Mouse (Mus musculus) inflammation-experienced regulatory T-cells, adult 6 months (primary cell): ENCODE results near the gene Stk38. TPM values are rescaled to one million over a fixed set of nuclear protein-coding genes. Genes with fewer than 3 reads are reported as not detected.
A peak's percentile ranks its signal among the peaks of the same experiment; 100 is the strongest.
"Not testable (repeated sequence)": the region's sequence is repeated elsewhere in the genome, so short reads cannot be mapped to it uniquely, and the experiment has no call there.

Experiments
- ATAC-seq: one replicate; pipeline ENCODE4 v1.8.0; 2017
- polyA plus RNA-seq, 3 experiments: library from polyadenylated mRNA; unstranded; fragments of 100-300 nt; shearing (Covaris generic); gene quantifications; one replicate each; pipeline ENCODE4 v1.2.1; 2017

The Stk38 gene
- polyA plus RNA-seq, 3 experiments from 2014 or later = 155 to 250 (median 235) TPM

DNA sequence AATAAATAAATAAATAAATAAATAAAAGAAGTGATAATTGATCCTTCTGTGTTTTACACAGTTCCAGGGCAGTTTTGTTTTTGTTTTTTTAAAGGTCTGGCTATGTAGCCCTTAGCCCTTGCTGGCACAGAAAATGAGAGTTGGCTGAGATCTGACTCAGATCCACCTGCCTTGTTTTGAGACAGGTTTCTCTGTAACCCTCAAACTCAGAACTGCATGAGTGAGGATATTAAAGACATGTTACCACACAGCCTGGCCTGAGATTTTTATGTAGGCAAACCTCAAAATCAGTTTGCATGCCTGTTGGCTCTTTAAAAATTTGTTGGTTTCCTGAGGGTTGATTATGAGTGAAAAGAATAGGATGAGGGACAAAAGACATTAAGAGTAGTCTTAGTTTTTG is 27.7 kb upstream of the Stk38 start:
- no peak for ATAC-seq

DNA sequence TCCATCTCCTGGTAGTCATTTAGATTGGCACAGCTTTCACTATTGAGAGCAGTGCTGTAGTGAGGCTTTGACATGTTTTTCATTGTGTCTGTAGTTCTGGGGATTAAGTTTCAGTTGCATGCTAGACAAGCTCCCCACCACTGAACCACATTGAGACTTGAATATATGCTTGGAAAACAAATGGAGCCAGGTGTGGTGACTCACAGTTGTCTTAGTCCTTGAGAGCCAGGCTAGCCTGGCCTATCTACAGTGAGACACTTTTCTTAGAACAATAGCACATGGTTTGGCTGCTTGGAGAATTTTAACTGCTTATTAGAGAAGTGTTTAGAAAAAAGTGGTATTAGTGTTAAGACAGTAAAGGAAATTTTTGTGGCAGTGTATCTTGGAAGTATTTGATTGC is 26.5 kb upstream of the Stk38 start:
- peak; percentile 7 for ATAC-seq

DNA sequence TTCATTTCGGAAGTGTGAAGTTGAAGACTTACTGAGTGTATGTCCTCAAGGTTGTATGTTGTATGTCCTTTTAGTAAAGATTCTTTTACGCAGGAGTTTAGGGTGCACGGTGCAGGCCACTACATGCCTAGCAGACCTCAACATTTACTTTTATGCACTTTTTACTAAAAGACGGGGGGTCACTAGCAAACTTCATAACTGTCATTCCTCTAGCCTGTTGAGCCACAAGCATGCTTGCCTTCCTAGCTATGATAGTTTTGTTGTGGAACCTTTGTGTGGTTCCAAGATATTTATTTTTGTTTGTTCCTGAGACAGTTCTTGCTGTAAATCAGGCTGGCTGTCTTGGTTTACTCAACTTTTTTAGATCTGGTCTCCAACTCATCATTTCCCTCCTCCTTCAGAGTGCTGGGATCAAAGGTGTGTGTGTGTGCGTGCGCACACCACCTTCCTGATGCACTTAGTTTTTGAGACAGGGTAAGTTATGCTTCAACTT is 25.8 kb upstream of the Stk38 start:
- no peak for ATAC-seq

DNA sequence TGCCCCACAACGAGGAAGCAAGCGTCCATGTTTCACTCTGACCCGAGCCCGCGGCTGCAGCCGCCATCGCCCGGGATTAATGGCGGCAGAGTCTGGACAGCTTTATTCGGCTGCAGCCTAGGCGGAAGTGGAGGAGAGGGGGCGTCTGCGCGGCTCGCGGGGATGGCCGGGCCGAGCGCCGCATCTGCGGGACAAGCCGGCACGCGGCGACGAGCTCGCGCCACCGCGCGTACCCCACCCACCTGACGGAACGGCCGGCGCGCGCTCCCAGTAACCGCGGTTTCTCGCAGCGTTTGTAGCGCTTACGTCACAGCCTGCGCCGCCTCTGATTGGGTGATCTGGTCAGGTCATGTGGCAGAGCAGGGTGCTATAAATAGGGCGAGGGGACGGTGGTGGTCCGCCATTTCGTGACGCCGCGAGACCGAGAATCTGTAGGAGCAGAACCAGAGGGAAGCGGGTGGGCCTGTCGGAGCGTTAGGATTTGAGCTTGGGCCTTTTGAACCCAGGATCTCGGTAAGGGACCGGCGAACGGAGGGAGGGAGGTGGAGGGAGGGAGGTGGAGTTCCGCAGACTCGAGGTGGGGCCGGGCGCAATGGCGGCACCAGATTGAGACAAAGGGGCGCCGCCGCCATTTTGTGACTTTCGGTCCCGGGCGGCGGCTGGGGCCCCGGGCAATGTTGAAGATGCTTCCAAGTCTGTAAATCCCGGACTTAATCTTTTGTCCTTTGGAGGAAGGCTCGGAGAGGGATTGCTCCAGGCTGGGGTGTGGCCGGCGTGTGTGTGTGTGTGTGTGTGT is 24.7 kb upstream of the Stk38 start, which contains the start of gene Srsf3:
Gene Srsf3 (plus strand): TSS at position 355 of the 796 bp plus-strand sequence.
- peak; percentile 92 for ATAC-seq

DNA sequence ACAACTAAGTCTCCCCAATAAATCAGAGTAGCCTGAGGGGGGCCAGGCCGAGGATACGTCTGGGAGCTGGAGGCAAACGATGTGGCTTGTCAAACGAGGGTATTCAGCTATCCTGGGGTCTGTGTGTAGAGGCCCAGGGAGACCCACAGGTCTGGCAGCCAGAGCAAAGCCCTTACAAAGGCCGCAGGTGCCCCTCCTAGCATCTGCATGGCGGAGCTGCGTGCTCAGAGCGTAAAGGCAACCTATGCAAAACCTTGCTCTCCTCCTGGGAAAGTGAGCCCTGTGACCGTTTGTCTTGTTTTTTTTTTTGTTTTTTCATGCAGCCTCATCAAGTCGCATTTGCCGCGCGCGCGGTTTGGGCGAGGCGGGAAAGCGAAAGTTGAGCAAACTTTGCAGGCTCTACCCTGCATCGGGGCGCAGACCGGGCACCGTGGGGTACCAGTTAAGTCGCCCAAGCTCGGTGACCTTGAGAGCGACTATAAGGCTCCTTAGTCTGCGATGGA is 24.0 kb upstream of the Stk38 start:
- peak; percentile 21 for ATAC-seq

DNA sequence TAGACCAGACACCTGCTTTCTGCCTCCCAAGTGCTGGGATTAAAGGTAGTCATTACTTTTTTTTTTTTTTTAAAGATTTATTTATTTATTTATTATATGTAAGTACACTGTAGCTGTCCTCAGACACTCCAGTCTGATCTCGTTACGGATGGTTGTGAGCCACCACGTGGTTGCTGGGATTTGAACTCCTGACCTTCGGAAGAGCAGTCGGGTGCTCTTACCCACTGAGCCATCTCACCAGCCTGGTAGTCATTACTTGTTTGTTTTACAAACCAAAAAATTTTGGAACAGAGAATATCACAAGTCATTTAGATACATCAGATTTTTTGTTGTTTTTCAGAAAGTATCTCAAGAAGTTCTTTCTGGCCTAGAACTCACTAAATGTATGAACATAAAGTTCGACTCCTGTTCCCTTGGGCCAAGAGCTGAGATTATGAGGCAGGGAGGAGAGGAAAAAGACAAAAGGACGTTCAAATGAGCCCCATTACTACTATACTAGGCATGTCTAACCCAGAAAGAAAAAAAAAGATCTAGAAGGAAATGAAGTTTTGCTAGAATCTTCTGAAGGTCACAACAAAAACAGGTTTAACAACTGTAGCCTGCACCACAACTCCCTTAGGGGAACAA is 23.4 kb upstream of the Stk38 start:
- ATAC-seq = not testable (repeated sequence)

DNA sequence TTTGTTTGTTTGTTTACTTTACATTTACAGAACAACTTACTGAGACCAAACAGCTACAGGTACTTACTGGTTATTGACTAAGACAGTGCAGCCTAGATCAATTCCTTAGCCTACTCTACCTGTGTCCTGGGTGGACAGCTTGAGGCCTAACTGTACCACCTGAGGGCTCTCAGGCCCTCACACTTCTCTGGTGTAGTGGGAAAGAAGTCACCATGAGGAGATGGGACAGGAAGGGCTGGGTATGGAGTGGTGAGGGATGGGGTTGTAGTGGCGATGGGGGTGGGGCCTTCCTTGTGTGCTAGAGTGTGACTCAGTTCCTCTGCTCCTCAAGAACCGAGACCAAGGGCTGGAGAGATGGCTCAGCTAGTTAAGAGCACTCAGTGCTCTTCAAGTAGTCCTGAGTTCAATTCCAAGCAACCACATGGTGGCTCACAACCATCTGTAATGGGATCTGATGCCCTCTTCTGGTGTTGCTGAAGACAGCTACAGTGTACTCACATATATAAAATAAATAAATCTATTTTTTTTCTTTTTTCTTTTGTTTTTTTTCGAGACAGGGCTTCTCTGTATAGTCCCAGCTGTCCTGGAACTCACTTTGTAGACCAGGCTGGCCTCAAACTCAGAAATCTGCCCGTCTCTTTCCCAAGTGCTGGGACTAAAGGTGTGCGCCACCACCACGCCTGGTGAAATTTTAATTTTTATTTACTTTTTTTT is 22.7 kb upstream of the Stk38 start:
- ATAC-seq = no peak

DNA sequence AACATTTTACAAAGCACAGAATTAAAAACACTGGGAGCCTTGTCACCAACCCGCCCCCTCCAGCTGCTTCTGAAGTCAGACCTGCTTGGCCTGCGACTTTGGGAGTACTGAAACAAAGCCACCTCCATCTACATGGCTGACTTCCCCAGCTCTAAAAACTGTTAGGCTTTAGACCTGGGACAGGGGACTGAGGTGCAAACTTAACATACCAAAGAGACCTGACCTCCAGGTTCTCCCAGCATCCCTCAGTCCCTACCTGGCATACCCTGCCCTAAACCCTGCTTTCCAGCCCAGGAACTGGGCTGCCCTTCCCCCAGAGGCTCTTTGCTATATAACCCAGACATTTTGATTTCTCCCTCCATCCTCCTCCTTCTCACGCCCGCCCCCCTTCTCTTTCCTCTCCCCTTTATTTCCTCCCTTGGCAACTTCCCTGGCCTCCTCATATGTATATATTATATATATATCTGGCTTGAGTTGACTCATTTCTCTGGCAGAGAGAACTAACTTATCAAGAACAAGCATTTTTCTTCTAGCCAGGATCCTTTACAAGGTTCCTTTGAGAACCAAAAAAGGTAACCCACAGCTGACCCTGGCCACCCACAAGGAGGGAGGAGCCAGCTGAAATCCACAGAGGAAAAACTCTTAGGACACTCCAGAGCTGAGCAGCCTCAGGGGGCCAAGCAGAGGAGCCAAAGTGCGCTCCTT is 19.0 kb upstream of the Stk38 start:
- no peak for ATAC-seq

DNA sequence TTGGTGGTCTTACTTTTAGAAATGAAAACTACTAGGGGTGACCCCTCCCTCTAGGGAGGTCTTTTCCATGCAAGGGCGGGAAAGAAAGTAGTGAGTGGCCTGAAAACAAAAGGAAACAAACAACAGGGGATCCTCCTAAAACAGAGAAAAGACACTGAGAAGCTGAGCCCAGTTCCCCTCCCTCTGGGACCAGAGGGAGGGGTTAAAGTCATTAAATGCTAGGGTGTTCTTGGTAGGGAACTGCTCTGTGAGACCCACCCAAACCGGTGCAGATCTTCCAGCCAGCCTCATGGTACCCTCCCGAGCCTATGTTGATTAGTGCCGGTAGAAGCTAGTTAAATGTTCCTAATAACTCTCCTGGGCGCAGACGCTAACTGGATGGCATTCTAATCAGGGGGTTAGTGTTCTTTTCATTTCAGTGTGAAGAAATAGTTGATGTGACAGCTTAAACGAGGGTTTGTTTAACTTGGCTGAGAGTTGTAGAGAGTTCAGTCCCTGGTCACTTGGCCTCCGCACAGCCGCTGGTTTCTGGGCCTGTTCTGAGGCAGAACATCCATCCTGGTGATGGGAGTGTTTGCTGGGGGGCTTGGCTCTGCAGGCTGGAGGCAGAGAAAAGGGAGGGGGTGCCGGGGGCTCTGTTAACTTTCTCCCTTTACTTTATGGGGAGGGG is 17.2 kb upstream of the Stk38 start:
- ATAC-seq = no peak

DNA sequence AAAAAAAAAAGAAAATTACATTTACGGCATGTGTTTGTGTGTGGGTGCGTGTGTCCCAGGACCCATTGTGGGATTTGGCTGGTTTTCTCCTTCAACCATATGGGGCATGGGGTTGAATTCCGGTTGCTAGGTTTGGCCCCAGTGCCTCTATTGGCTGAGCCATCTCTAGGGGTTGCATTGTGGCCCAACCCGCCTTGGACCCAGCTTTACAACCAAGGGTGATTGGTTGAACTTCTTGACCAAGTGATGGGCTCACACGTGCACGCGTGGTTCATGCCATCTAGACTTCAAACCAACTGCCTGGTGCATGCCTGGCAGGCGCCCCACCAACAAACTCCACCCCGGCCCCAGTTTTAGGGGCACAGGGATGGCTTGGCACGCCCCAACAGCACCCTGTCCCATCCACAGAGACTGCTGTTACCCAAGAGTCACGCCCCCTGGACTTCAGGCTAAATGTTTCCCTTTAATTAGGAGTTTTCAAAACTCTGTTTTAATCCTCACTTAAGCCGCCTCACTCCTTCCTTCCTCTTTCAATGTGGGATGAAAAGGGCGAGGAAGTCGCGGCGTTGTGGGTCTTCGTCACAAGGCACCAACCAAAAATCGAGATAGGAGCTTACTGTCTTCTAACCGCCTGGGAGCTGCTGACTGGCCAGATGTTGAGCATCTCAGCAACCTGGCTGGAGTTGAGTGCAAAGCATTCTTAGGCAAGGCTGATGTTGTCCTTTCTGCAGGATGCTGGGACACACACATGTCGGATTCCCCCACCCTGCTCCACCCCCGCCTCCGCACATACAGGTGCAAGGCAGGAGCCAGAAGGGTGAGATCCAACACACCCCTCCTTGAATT is 16.5 kb upstream of the Stk38 start:
- no peak for ATAC-seq

DNA sequence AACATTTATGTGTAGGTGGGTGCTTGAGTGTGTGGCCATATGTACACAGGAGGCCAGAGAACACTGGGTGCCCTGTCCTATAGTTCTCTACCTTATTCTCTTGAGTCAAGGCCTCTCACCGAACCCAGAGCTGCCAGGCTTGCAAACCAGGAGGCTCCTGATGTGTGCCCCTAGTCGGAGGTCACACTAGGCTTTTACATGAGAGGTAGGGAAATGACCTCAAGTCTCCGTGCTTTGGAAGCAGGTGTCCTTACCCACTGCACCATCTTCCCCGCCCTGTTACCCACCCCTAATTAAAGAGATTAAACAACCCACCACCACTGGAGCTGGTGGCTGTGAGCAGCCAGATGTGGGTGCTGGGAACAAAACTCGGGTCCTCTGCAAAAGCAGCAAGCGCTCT is 15.6 kb upstream of the Stk38 start:
- no peak for ATAC-seq

DNA sequence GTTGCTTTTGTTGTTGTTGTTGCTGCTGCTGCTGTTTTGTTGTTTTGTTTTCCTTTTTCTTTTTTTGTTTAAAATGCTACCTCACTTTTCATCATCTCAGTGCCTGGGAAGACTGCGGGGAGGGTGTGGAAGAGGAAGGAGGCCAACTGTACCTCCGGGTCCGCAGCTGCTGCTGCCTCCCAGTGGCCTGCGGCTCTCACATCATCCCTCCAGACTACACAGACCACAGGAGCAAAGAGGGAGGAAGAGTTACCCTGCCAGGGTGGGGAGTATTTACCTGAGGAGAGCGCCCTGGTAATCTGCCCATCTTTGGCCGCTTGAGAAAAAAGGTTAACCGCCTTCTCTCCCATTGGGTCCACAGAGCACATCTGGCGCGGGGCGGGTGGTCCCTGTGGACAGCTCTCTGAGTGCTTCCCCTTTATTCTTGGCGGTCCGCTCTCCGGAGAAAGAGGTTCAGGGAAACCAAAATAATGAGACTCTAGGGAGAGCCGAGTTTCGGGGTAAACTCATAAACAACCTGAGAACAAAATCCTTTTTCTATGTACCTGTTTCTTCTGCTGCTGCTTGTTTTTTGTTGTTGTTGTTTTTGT is 14.5 kb upstream of the Stk38 start:
- ATAC-seq = no peak

DNA sequence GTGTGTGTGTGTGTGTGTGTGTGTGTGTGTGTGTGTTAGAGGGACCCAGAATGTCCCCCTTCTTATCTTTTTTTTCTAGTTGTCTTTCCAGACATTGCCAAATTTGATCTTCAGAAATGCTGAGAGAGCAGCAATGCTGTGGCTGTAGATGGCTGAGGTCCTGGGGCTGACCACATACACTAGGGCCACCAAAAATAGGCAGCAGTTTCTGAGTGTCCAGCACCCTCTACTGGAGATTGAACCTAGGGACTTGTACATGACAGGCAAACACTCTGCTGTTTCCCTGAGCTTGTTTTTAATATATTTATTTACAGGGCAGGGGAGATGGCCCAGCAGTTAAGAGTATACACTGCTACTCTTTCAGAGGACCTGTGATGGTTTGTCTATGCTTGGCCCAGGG is 12.6 kb upstream of the Stk38 start:
- ATAC-seq = no peak

DNA sequence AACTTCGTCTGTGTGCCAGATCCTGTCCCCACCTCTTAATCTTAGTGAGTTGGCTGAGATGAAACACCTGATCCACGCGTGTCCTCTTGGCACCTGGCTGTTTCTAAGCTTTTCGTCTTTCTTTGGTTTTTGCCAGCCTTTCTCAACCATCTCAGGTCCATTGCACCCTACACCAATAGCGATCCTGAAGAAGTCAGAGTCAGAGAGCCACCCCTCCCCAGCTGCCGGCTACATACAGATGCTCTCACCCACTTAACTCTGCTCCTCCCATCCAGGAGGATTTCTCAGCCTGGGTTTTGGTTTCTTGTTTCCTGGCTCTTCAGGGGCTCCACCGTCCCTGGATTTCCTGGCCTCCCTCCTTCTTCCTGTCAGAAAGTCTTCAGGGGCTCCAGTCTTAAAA is 11.6 kb upstream of the Stk38 start:
- no peak for ATAC-seq

DNA sequence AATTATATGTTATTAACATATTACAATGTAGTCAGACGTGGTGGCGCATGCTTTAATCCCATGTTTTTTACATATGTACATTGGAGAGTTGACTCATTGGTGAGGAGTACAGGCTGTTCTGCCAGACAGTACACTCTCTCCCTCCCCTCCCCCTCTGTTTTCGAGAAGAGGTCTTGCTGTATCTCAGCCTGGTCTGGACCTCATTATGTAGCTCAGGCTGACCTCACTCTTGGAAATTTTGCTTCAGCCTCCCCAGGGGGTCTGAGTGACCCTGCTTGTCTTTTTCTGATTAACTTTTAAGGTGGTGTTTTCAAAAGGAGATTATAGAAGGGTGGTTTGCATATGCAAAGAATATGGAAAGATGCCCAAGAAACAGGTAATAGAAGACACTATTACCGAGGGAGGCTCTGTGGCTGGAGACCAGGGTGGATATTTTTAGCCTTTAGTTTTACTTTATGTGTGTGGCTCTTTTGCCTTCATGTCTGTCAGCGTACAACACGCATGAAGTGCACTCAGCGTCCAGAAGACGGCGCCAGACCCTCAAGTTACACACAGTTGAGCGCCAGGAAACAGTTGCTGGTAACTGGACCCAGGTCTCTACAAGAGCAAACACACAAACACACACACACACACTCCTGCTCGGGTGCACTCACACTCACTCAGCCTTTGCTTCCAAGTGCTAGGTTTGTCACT is 10.6 kb upstream of the Stk38 start:
- ATAC-seq = no peak

DNA sequence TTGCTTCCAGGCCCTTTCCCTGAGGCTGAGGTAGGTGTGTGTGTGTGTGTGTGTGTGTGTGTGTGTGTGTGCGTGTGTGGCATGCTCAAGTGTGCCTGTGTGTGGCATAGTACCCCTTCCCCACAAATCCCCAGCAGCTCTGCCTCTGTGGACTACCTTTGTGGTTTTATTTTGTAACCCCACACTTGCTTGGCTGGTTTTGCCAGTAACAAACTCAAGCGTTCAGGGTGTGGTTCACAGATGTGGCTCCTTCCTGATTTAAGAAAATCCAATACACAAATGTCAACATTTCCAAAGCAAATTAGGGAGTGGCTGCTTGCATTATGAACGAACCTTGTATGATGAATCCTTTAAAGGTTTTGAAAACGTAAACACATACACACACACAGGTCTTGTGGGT is 8.9 kb upstream of the Stk38 start:
- ATAC-seq = no peak

DNA sequence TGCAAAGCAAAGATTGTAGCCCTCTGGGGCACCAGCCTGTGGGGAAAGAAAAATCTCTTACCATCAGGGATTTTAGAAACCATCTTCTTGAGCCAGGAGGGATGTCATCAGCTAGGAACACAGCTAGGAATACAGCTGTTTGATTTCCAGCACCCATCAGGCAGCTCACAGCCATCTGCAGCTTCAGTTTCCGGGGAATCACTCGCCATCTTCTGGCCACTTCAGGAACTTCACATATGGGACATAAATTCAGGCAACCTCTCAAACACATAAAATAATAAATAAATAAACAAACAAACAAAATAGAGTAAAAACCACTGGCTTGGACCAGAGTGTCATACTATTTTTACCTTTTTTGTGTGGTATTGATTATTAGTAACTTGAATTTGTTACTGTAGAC is 7.8 kb upstream of the Stk38 start:
- ATAC-seq = no peak

DNA sequence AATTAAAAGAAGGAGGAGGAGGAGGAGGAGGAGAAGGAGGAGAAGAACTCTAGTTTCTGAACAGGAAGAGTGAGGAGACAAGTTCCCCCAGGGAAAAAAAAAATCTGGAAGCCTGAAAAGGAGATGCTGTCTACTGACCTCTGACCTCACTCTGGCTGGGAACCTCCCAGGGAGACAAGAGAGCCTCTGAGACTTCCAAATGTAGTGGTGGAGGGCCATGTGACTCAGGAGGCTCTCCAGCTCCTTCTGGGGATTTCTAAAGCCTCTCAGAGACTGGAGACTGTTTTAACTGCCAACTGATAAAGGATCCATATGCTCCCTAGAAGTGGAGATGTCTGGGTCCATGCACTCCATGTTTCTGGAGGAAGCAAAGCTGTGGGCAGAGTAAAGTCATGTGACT is 6.4 kb upstream of the Stk38 start:
- no peak for ATAC-seq

DNA sequence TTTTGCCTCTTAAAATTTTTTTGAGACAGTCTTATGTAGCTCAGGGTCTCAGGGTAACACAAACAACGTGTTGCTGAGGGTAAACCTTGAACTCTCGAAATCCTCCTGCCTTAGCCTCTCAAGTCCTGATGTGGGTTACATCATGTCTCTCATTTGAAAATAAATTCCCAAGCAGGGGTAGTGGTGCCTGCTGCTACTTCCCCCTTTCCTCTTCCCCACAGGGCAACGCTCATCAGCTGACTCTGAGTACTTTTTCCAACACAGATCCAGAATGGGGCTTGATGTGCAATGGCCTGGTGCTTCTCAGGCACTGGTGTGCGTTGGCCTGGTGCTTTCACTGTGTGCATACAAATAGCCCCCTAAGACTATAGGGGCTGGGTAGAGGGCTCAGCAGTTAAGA is 1.4 kb upstream of the Stk38 start:
- ATAC-seq = no peak

DNA sequence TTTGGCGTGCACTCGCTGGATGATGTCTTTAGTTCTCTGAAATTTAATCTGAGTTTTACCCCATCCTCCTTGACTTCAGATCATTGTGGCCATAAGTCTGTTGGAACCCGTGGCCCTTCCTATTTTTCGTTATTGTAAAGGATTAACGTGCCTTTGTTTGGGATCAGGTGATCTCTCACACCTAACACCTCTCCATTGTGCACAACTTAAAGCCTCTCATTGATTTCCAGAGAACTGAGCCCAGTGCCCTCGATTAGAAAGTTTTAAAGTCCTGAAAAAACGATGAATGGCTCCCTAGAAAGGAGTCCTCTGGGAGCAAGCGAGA is 493 bp upstream of the Stk38 start:
- no peak for ATAC-seq
